Mouse (Mus musculus): ENCODE results near the gene Pdcd1.

DNA sequence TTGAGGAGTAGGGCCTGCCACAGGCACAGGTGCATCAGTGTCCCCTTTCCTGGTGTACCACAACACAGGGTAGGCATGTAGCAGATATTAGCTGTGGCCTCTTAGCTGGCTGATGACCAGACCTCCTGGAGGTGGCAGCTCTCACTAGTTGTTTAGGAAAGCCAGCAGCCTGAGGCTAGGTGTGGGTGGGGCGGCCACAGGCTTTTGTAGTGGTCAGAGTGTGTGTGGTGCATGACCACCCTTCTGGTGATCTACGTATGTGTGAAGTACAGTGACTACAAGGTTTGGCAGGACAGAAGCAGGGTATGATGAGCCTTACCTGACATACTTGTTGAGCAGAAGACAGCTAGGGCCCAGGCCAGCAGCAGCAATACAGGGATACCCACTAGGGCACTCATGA is 12.0 kb downstream of the Pdcd1 start:
- no peak for TF ChIP-seq POLR2A (IDR thresholded peaks at IDR 0.05; ENCODE audit: insufficient read length, low read depth)
- TF ChIP-seq MAX (IDR thresholded peaks at IDR 0.05; ENCODE audit: low read depth): no peak
- TF ChIP-seq MYOG (IDR thresholded peaks at IDR 0.05; ENCODE audit: control insufficient read depth in 1 of 3, insufficient read depth in 1 of 3, insufficient read length in 2 of 3, low read depth in 2 of 3): no peak
- no peak for TF ChIP-seq CEBPB (IDR thresholded peaks at IDR 0.05; ENCODE audit: insufficient read depth, poor library complexity, severe bottlenecking)
- TF ChIP-seq MYOD1 (IDR thresholded peaks at IDR 0.05; ENCODE audit: control insufficient read depth in 1 of 3, insufficient read length in 2 of 3, low read depth in 2 of 3): no peak
- no peak for TF ChIP-seq USF1 (IDR thresholded peaks at IDR 0.05; ENCODE audit: low read depth)
- TF ChIP-seq POLR2AphosphoS2 (IDR thresholded peaks at IDR 0.05; ENCODE audit: insufficient read length, low read depth): no peak
- TF ChIP-seq E2F4 (IDR thresholded peaks at IDR 0.05; ENCODE audit: insufficient read depth): no peak
